Mouse (Mus musculus) large intestine, adult 2 months (tissue): Measurements from ENCODE around the gene Cfap61. TPM values are rescaled to one million over a fixed set of nuclear protein-coding genes. Genes with fewer than 3 reads are reported as not detected.
"Not testable (repeated sequence)": the region's sequence is repeated elsewhere in the genome, so short reads cannot be mapped to it uniquely, and the experiment has no call there.

Experiments
- DNase-seq: peaks from one replicate; pipeline ENCODE4 v3.0.0-alpha.2; 2012; ENCODE audit warnings: low read depth, low spot score
- WGBS: fragments of 180-500 bp; shearing (Covaris S2); methylation state at CpG from one replicate; pipeline ENCODE4 v1.1.7; 2018; 5-methylcytosine and 5-hydroxymethylcytosine counted together
- polyA plus RNA-seq: library from polyadenylated mRNA; depleted of rRNA; stranded (reverse); fragments of >200 nt; gene quantifications from 2 replicates; pipeline ENCODE4 v1.2.3, GENCODE M21; 2012; rRNA removed

The Cfap61 gene
- 0.14 and 0.17 TPM in 2 replicates for polyA plus RNA-seq

- peak; percentile 94 for DNase-seq
- WGBS: under 1% methylated on average over 61 of the region's 61 CpGs
These were observed at the start of gene Cfap61, which contains the start of gene Crnkl1 for GRCm38 (mm10) chr2:145934339-145935231. Gene Cfap61, plus strand, starts transcription at chr2:145934784. Gene Crnkl1, minus strand, starts transcription at chr2:145935014.

- DNase-seq: no peak
These were observed 49.4 kb upstream of the Cfap61 start for GRCm38 (mm10) chr2:145884913-145885785.

DNA sequence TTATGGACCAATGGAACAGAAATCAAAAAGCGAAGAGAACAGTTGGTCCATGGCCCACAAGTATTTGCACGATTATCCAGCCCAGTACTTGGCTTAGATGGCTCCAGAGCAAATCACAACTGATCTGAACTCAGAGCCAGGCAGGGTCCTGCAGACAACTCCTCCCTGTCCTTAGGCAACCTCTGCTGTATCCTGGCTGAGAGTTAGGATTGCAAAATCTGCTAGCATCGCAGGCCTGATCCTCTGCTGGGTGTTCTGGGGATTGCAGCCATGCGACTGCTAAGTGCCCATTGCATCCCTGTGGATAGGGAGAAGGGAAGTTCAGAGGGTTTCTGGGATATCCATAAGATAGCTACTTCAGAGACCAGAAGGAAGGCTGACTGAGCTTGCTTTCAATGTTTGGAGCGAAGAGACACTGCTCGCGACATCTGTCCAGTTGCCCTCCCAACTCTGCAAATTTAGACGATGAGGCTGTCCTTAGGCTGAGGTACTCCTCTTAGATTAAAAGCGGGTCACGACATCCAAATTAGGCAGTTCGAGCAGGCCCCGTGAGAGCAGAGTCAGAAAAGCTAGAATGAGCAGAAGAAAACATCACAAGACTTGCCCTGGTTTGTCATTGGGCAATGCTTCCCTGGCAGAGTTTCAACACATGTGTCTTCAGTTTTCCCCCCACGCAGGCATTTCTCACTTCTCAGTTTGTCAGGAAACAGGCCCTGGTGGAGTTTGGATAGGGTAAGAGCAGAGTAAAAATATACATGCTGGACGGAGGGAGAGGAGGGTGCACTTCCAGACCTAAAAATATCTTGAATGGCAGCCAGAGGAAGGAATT is 46.4 kb upstream of the Cfap61 start:
- WGBS: 57% methylated on average over 14 of the region's 14 CpGs
- DNase-seq: no peak

More at GRCm38 (mm10) chr2:145884913-145885785, 49.4 kb upstream of the Cfap61 start:
- WGBS: 66% methylated on average over 14 of the region's 14 CpGs

DNA sequence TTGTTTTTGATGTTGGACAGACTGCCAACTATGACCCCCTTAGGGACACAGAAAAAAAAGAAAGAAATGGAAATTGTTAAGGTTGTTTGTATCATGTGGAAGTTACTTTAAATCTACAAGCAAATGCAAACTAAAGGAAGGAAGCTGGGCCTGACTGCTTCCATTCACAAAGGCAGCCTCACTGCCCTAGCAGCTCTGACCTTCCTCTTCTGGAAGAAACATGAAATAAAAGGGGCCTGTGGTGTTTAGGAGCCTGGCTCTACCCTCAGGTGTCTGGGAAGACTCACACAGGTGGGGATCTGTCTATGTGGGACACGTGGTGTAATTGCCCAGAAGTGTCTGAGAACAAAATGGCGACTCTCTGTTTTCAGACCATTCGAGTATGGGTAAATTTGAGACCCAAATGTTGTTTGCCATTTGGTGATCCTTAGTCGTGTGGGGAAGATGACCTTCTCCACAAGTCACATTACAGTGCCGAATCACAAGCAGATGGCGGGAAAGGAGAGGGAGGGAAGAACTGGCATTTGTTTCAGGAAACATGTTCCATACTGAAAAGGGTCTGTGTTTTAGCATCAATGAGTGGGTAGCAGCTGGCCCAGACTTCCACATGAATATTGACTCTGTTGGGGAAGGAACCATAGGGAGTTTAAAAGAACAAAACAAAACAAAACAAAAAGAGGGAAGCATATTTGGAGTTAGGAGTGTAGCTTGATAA is 45.7 kb upstream of the Cfap61 start:
- WGBS: 69% methylated on average over 6 of the region's 6 CpGs
- DNase-seq: no peak

DNA sequence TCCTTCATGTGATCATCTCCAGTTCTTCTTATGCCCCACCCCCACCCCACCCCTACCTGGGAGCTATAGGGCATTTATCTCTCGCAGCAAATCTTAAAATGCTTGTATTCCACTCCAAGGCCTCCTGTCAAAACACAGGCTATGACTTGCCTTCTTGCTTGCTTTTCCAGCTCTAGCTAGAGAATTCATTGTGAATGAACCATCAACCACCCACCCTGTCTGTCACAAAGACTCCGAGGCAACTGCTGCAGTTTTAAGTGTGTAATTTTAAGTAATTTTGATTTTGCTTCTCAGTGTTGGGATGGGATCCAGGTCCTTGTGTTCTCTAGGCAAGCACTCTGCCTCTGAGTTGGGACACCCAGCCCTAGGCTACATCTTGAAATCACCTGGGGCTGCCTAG is 44.0 kb upstream of the Cfap61 start:
- 63% methylated on average over 2 of the region's 2 CpGs for WGBS
- no peak for DNase-seq

DNA sequence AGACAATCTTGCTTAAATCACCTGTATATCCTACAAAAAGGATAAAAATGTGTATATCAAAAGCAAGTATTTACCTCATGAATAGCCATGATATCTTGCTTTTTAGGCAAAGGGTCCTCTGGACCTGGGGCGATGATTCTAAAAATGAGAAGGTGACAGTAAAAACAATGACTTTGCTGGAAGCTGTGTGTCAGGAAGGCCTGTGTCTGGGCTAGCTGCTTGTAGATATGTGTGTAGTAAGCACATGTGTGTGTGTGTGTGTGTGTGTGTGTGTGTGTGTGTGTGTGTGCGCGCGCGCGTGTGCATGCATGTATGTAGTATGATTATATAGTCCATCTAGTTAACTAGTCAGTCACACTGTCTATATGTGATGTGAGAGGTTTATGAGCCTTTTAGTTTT is 40.8 kb upstream of the Cfap61 start:
- no peak for DNase-seq
- 97% methylated on average over 6 of the region's 6 CpGs for WGBS

GRCm38 (mm10) chr2:145898106-145898505 is 36.5 kb upstream of the Cfap61 start:
- 66% methylated on average over 9 of the region's 9 CpGs for WGBS
- DNase-seq: no peak

DNA sequence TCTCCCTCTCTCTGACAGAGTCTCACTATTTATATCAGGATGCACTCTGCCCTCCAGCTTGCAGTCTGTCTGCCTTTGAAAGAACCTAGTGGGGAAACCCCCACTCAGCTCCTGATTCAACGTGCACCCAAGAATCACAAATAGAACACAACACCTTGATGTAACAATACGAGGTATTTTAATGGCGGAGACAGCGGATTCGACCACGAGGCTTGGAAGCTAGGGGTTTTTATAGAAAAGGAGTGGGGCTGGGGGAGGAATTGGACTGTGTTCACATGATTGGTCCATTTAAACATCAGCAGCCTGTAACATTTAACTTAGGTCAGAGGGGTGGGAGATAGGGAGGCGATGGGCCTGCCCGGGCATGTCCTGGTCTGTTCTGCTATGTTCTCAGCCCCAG is 34.3 kb upstream of the Cfap61 start:
- 77% methylated on average over 8 of the region's 8 CpGs for WGBS
- DNase-seq: not testable (repeated sequence)

GRCm38 (mm10) chr2:145901861-145902260 is 32.7 kb upstream of the Cfap61 start, which contains the start of gene Naa20:
Gene Naa20, plus strand, starts transcription at chr2:145902099.
- DNase-seq: no peak
- WGBS: 85% methylated on average over 6 of the region's 6 CpGs

- 1% methylated on average over 67 of the region's 68 CpGs for WGBS
- DNase-seq: no peak
These were observed 31.3 kb upstream of the Cfap61 start for GRCm38 (mm10) chr2:145903061-145903901.

DNA sequence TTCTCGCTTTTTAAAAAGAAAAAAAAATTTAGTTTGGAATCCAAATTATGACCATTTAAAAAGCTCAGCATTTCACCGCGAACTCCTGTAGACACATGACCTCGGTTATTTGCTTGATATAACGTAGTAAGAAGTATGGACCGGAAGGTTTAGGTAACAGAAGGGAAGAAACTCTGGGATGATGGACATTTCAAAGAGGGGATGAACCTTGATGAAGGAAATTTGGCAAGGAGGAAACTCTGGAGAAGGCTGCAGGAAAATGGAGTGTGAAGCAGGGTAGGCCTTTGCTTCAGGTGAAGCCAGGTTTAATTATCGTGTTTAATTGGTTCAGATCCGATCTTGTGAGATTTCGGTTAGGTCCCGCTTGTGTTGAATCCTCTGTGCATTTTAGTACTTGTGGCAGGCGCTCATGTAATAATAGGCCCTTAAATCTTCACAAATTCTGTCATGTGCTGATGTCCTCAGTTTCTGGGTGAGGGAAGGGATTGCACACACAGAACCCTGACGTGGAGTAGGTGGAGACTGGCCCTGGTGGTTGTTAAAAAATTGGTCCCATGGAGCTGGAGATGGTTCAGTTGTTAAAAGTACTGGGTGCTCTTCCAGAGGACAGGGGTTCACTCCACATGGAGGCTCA is 30.5 kb upstream of the Cfap61 start:
- no peak for DNase-seq

GRCm38 (mm10) chr2:145905156-145905555 is 29.4 kb upstream of the Cfap61 start:
- no peak for DNase-seq
- WGBS: 41% methylated on average over 6 of the region's 6 CpGs

More for the DNA sequence above, 30.5 kb upstream of the Cfap61 start:
- WGBS: 22% methylated on average over 12 of the region's 12 CpGs

DNA sequence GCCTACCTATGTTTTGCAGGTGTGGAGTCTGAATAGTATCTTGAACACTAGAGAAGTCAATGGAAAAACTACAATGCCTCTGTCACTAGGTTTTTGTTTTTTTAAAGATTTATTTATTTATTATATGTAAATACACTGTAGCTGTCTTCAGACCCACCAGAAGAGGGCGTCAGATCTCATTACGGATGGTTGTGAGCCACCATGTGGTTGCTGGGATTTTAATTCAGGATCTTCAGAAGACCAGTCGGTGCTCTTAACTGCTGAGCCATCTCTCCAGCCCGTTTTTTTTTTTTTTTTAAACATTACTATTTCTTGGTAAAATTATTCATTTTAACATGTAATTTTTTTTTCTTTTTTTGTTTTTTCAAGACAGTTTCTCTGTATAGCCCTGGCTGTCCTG is 28.7 kb upstream of the Cfap61 start:
- not testable (repeated sequence) for DNase-seq
- WGBS: 44% methylated on average over 4 of the region's 4 CpGs

GRCm38 (mm10) chr2:145920941-145921650 is 13.5 kb upstream of the Cfap61 start:
- WGBS: 80% methylated on average over 8 of the region's 8 CpGs
- DNase-seq: no peak

- WGBS: 79% methylated on average over 8 of the region's 8 CpGs
- no peak for DNase-seq
These were observed 2.4 kb downstream of the Cfap61 start for GRCm38 (mm10) chr2:145936975-145937374.

- 45% methylated on average over 3 of the region's 3 CpGs for WGBS
- DNase-seq: no peak
These were observed 6.8 kb downstream of the Cfap61 start for GRCm38 (mm10) chr2:145941403-145941802.

DNA sequence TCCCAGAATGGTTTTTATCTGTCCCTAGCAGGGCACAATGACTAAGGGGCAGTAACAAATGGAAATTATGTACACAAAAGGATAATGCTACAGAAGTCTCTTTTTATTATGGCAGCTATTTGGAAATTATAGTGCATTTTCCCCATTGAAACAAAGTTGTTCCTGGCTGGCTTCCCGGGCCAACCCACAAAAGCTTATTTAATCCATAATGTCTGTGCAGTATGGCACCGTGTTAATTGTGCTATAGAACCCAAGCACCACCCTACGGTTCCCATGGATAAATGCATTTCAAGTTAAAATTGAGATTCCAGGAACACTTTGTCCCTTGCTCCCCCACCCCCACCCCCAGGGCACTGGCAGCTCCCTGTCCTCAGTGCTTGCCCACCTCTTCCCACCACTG is 9.7 kb downstream of the Cfap61 start:
- 57% methylated on average over 3 of the region's 3 CpGs for WGBS
- DNase-seq: no peak
